Mouse (Mus musculus): Measurements from ENCODE around the gene Ccdc38. TPM values are rescaled to one million over a fixed set of nuclear protein-coding genes. Genes with fewer than 3 reads are reported as not detected.

Ccdc38 gene
- polyA plus RNA-seq, 1 experiment from 2014 or later = 0.31 TPM

DNA sequence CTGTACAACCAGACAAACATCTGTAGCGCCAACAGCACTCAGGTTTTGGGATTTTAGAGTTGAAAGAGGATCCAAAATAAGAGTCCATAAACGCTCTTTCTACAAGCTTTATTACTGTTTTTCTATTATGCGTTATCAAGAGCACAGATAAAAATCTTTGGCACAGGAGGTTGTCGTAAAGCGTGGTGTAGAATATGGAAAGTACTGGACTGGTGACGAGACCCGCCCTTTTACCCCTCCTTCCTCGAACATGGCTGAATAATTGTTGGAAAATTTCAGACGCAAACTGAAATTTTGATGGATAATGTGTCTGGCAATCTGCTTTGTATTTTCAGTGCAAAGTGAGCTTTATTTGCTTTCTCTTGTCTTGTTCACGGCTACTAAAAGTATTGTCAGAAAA, 83.7 kb downstream of the Ccdc38 start:
- H3K4me1 ChIP-seq = peaks cover 7% of the 10 kb centered on the region
- no peak overlapping the region for H3K4me3 ChIP-seq
- no peak for DNase-seq (ENCODE audit: low spot score)
- H3K36me3 ChIP-seq = no peaks in the 10 kb centered on the region
- 89% methylated on average over 10 of the region's 10 CpGs for whole genome bisulfite sequencing
- no peaks in the 10 kb centered on the region for H3K27me3 ChIP-seq (ENCODE audit: low read depth, poor library complexity, severe bottlenecking)
- no peaks in the 10 kb centered on the region for H3K9me3 ChIP-seq (replicated peaks)
- no peak overlapping the region for H3K27ac ChIP-seq (replicated peaks)

- DNase-seq (ENCODE audit: low spot score) = no peak
- Histone ChIP-seq H3K4me3 (no peak overlapping the region), H3K36me3 (no peaks in the 10 kb centered on the region), H3K4me1 (no peaks in the 10 kb centered on the region), H3K27ac (replicated peaks) (no peak overlapping the region), H3K27me3 (ENCODE audit: low read depth, poor library complexity, severe bottlenecking) (no peaks in the 10 kb centered on the region), H3K9me3 (replicated peaks) (no peaks in the 10 kb centered on the region)
- 92% methylated on average over 5 of the region's 5 CpGs for WGBS
Measured at GRCm38 (mm10) chr10:93630310-93630709, 89.9 kb downstream of the Ccdc38 start.

DNA sequence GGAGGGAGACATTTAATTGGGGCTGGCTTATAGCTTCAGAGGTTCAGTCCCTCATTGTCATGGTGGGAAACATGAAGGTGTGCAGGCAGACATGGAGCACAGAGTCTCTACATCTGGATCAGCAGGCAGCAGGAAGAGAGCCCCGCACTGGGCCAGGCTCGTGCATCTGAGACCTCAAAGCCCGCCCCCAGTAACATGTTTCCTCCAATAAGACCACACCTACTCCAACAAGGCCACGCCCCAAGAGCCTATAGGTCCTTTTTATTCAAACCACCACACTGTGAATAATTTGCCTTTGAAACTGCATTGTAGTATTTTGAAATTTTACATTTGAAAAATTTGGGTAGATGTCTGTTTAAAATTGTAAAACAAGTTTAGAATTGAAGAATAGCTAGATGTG, 91.7 kb downstream of the Ccdc38 start:
- H3K27ac ChIP-seq (replicated peaks) = no peak overlapping the region
- DNase-seq (ENCODE audit: low spot score) = no peak

DNA sequence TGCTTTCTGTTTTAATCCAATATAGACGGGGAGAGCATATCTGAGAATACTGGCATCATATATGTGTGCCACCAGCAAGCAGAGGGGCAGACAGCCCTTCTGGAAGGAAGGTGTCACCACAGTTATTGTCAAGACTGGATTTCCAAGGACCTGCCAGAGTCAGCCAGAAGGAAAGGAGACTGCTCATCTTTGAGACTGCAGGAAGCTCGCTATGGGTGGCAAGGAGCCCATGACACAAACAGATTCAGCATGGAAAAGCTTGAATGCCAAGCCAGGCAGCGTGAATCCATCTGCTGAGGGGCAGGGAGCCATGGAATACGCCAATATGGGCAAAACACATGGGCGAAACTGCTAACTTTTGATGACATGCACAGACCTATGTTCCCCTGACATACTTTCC, 93.1 kb downstream of the Ccdc38 start:
- peaks cover 10% of the 10 kb centered on the region for H3K27me3 ChIP-seq (ENCODE audit: low read depth, poor library complexity, severe bottlenecking)
- no peaks in the 10 kb centered on the region for H3K36me3 ChIP-seq
- 92% methylated on average over 5 of the region's 5 CpGs for WGBS
- no peak for DNase-seq (ENCODE audit: low spot score)
- peaks cover 10% of the 10 kb centered on the region for H3K4me1 ChIP-seq
- H3K27ac ChIP-seq (replicated peaks) = no peak overlapping the region
- H3K9me3 ChIP-seq (replicated peaks) = no peaks in the 10 kb centered on the region
- no peak overlapping the region for H3K4me3 ChIP-seq

More for the DNA sequence above, 91.7 kb downstream of the Ccdc38 start:
- Histone ChIP-seq H3K4me1 (peaks cover 10% of the 10 kb centered on the region), H3K9me3 (replicated peaks) (no peaks in the 10 kb centered on the region), H3K36me3 (no peaks in the 10 kb centered on the region), H3K27me3 (ENCODE audit: low read depth, poor library complexity, severe bottlenecking) (no peaks in the 10 kb centered on the region), H3K4me3 (no peak overlapping the region)
- 78% methylated on average over 4 of the region's 4 CpGs for WGBS

Other genes with a start within 250 kb of the Ccdc38 start
- gene Elk3, start 229.5 kb upstream of the Ccdc38 start, polyA plus RNA-seq (2016; fragmentation: Nextera tagmentation; extraction: Ambion mirVana) = 9.8 and 10.6 TPM in 2 replicates
- 153 TPM in 2 replicates for gene Lta4h, start 87.2 kb upstream of the Ccdc38 start, polyA plus RNA-seq (2016; fragmentation: Nextera tagmentation; extraction: Ambion mirVana)
- gene Hal, start 51.9 kb upstream of the Ccdc38 start, polyA plus RNA-seq (2016; fragmentation: Nextera tagmentation; extraction: Ambion mirVana) = 0.16 and 0.20 TPM in 2 replicates
- 0.22 and 0.25 TPM in 2 replicates for gene Amdhd1, start 599 bp upstream of the Ccdc38 start, polyA plus RNA-seq (2016; fragmentation: Nextera tagmentation; extraction: Ambion mirVana)
- gene Snrpf, start 49.1 kb downstream of the Ccdc38 start, polyA plus RNA-seq (2016; fragmentation: Nextera tagmentation; extraction: Ambion mirVana) = 165 and 191 TPM in 2 replicates
- gene Ntn4, start 100.0 kb downstream of the Ccdc38 start, polyA plus RNA-seq (2016; fragmentation: Nextera tagmentation; extraction: Ambion mirVana) = 0.89 and 1.2 TPM in 2 replicates

Data from midbrain, embryonic 10.5 days (tissue).